Mouse (Mus musculus): Measurements from ENCODE around the gene Pla2g2c. TPM values are rescaled to one million over a fixed set of nuclear protein-coding genes. Genes with fewer than 3 reads are reported as not detected.

Pla2g2c gene
- polyA plus RNA-seq, 3 experiments from 2014 or later = not detected

- ATAC-seq = no peak
Observed at GRCm38 (mm10) chr4:138753608-138754007, 29.0 kb downstream of the Pla2g2c start.

- no peak for ATAC-seq
Observed at GRCm38 (mm10) chr4:138754432-138754831, 29.8 kb downstream of the Pla2g2c start.

GRCm38 (mm10) chr4:138755439-138755838 lies 30.8 kb downstream of the Pla2g2c start:
- no peak for ATAC-seq

GRCm38 (mm10) chr4:138755983-138756382 lies 31.4 kb downstream of the Pla2g2c start:
- ATAC-seq = no peak

GRCm38 (mm10) chr4:138757416-138757815 lies 32.8 kb downstream of the Pla2g2c start, which contains the start of gene Pla2g2f:
Gene Pla2g2f (minus strand): TSS chr4:138757626.
- ATAC-seq = no peak

- ATAC-seq = no peak
Observed at GRCm38 (mm10) chr4:138762266-138762665, 37.7 kb downstream of the Pla2g2c start.

- ATAC-seq = no peak
Observed at GRCm38 (mm10) chr4:138771970-138772369, 47.4 kb downstream of the Pla2g2c start.

- no peak for ATAC-seq
Observed at GRCm38 (mm10) chr4:138772386-138772785, 47.8 kb downstream of the Pla2g2c start.

GRCm38 (mm10) chr4:138775435-138775834 lies 50.8 kb downstream of the Pla2g2c start, which contains the start of gene Pla2g2d:
Gene Pla2g2d (plus strand): TSS chr4:138775735.
- no peak for ATAC-seq

GRCm38 (mm10) chr4:138777417-138778407 lies 53.1 kb downstream of the Pla2g2c start:
- ATAC-seq = no peak

- ATAC-seq = no peak
Observed at GRCm38 (mm10) chr4:138780300-138780699, 55.7 kb downstream of the Pla2g2c start.

GRCm38 (mm10) chr4:138782098-138782497 lies 57.5 kb downstream of the Pla2g2c start:
- no peak for ATAC-seq

GRCm38 (mm10) chr4:138785721-138786120 lies 61.1 kb downstream of the Pla2g2c start:
- ATAC-seq = no peak

- no peak for ATAC-seq
Observed at GRCm38 (mm10) chr4:138786141-138786540, 61.5 kb downstream of the Pla2g2c start.

- ATAC-seq = no peak
Observed at GRCm38 (mm10) chr4:138788381-138788780, 63.8 kb downstream of the Pla2g2c start.

- no peak for ATAC-seq
Observed at GRCm38 (mm10) chr4:138791452-138791851, 66.9 kb downstream of the Pla2g2c start.

GRCm38 (mm10) chr4:138792599-138792998 lies 68.0 kb downstream of the Pla2g2c start:
- no peak for ATAC-seq

- ATAC-seq = no peak
Observed at GRCm38 (mm10) chr4:138793276-138793675, 68.7 kb downstream of the Pla2g2c start.

GRCm38 (mm10) chr4:138794344-138794743 lies 69.8 kb downstream of the Pla2g2c start:
- no peak for ATAC-seq

Other genes with a start within 250 kb of the Pla2g2c start
- not detected for gene Vwa5b1, start 88.9 kb upstream of the Pla2g2c start, polyA plus RNA-seq (2017; shearing (Covaris generic))
- gene Ubxn10, start 12.4 kb downstream of the Pla2g2c start, polyA plus RNA-seq (2017; shearing (Covaris generic)) = not detected
- not detected for gene Pla2g2f, start 32.8 kb downstream of the Pla2g2c start, polyA plus RNA-seq (2017; shearing (Covaris generic))
- gene Pla2g2d, start 50.9 kb downstream of the Pla2g2c start, polyA plus RNA-seq (2017; shearing (Covaris generic)) = 1 to 10 TPM in 1 of 3 experiments, under 1 TPM in 2; 0.20 to 3.8 (median 0.67) TPM
- gene Pla2g5, start 138.7 kb downstream of the Pla2g2c start, polyA plus RNA-seq (2017; shearing (Covaris generic)) = not detected
- not detected for gene Gm13030, start 149.2 kb downstream of the Pla2g2c start, polyA plus RNA-seq (2017; shearing (Covaris generic))
- not detected for gene Pla2g2e, start 153.2 kb downstream of the Pla2g2c start, polyA plus RNA-seq (2017; shearing (Covaris generic))
- under 1 TPM in 2 of 3 experiments, not detected in 1; 0.29 to 0.54 TPM for gene Otud3, start 189.2 kb downstream of the Pla2g2c start, polyA plus RNA-seq (2017; shearing (Covaris generic))
- not detected for gene Rnf186, start 242.3 kb downstream of the Pla2g2c start, polyA plus RNA-seq (2017; shearing (Covaris generic))
- gene Tmco4, start 248.1 kb downstream of the Pla2g2c start, polyA plus RNA-seq (2017; shearing (Covaris generic)) = 10 to 100 TPM; 23.3 to 30.2 (median 30.0) TPM

Data from inflammation-experienced regulatory T-cells, adult 6 months (primary cell).